Mouse (Mus musculus): Measurements from ENCODE around the gene Fbxo40. TPM values are rescaled to one million over a fixed set of nuclear protein-coding genes. Genes with fewer than 3 reads are reported as not detected.

The Fbxo40 gene
- total RNA-seq, 2 experiments from 2014 or later, result 173 to 190 TPM

DNA sequence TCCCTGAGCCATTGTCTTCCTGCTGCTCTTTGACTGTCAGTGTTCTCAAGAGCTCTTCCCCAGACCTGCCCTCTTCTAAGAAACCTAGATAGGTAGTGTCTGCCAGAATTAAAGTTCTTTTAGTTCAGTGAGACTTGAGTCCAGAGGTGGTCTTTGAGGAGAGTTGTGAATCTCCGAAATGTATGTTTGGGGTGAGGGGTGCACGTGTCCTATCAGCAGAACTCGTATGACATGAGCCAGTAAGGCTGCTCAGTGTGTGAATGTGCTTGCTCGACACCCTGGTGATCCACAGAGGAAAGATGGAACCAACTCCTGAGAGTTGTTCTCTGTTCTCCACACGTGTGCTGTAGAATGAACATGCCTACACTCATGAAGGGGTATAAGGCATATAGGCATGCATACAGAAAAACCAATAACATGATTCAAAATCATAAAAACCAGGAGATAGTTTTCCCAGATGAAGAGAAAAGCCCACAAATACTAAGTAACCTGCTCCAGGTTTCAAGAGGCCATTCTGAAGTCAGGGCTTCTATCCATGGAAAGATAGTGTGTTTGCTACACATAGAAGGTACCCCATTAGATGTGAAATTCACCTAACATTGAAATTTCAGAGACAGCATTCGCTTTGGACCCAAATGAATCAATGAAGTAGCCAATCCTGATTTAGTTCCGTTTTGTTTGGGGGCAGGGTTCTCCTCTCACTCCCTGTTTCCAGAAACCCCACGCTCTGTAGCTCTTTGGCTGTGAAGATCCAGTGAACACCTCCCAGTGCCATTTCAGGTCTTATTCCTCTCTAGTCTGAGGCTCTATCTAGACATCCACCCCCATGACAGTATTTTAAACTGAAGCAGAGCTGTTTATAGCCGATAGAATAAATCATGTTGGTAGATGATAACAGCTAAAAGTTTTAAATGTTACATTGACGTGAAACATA lies 63.5 kb downstream of the Fbxo40 start:
- intact Hi-C loops (cut with DNase I), result no loop called here
- no peak for DNase-seq (ENCODE audit: low spot score)

DNA sequence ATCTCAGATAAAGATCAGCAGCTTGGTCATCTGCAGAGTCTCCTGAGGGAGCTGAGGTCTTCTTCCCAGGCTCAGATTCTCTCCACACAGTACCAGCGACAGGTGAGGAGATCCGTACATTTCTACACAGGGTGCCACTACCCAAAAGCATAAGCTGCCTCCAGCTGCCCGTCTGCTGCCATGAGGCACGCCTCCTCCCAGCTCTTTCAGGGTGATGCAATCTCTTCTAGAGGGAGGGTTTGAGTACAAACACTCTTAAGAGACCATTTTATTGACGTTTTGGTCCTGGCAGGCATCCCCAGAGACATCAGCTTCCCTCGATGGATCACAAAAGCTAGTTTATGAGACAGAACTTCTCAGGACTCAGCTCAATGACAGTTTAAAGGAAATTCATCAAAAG lies 64.5 kb downstream of the Fbxo40 start:
- intact Hi-C loops (cut with DNase I), result no loop called here
- no peak for DNase-seq (ENCODE audit: low spot score)

DNA sequence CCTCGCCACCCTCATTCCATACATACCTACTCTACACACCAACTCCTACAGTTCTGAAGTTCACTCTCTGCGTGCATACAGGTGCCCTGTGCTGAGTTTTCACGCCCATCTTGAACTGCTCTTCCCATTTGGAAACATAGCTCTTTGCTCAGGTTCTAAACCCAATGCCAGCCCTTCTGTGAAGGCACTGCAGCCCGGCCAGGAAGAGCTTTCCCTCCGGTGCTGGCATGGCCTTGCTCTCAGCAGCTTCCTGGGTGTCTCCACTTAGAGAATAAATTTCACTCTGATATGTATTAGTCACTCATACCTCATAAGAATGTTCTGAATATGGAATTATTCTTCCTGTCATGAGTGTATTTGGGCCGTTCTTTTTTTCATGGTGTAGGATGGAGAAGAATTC lies 64.9 kb downstream of the Fbxo40 start:
- no peak for DNase-seq (ENCODE audit: low spot score)
- intact Hi-C loops (cut with DNase I), result no loop called here

DNA sequence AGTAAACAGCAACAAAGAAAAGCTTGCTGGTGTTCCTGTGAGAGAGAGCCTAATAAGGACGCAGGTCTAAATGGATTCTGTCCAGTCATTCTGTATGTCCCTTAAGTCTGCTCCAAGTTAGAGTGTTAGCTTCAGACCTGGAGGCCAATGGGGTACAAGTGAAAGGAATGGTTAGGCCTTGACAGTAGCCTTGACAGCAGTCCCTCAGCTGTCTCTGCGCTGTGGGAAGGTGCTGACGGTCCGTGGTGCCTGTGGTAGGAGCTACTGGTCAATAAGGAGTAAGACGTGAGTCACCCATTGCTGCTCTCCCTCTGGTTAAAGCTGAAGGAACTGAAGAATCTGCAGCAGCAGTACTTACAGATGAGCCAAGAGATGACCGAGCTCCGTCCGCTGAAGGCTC lies 66.0 kb downstream of the Fbxo40 start:
- intact Hi-C loops (cut with DNase I), result no loop called here
- DNase-seq (ENCODE audit: low spot score), result no peak

DNA sequence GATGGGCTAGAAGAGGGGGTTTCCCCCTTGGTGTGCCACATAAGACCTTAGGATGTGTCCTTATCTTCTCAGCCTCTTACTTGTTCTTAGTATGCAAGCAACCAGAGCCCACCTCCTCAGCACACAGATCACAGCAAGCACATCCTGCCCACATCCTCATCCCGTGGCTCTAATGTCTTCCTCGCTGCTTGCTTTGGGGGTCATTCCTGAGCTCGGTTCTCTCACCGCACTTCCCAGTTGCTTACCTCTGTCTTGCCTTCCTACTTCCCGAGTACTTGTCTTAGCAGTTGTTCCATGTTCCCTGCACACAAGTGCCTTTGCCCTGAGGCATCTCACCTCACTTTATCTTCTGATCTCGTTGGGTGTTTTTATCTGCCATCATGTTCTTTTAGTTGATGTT lies 68.3 kb downstream of the Fbxo40 start:
- intact Hi-C loops (cut with DNase I), result no loop called here

DNA sequence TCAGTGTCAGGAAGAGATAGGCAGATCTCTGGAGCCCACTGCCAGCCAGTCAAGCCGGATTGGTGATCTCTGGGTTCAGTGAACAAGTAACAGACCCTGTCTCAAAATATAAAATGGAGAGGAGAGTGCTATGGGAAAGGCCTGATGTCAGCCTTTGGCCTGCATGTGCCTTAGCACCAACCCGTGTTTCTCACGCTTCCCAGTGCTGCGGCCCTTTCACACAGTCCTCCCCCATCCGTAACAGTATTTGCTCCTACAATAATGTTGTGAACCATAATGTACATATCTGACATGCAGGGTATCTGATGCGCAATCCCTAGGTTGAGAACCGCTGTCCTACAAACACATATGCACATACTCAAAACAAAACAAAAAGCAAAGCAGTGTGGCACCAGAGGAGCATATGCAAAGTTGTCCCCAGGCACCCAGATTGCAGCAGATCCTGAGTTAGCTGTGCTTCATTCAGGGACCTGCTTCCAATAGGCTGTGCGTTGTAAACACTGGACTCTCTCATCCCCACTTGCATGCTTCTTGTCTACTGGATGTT lies 69.1 kb downstream of the Fbxo40 start:
- no peak for DNase-seq (ENCODE audit: low spot score)
- intact Hi-C loops (cut with DNase I), result no loop called here

More for the DNA sequence above, 68.3 kb downstream of the Fbxo40 start:
- DNase-seq (ENCODE audit: low spot score), result no peak

DNA sequence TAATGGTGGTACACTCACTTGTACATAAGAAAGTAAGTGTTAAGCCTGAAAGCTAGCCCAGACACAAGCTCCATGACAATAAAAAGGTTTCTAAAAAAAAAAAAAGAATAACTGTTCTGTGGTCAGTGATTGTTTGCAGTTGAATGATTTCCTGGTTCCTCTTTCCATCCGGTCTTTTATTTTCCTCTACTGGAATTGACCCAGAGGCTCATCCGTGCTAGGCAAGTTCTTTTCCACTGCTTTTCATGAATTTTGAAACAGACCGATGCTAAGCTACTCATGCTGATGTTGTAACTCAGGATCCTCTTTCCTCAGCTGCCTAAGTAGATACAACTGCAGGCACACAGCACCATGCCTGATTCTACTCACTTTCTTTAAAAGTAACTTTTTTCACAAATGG lies 69.9 kb downstream of the Fbxo40 start:
- DNase-seq (ENCODE audit: low spot score), result no peak
- intact Hi-C loops (cut with DNase I), result no loop called here

DNA sequence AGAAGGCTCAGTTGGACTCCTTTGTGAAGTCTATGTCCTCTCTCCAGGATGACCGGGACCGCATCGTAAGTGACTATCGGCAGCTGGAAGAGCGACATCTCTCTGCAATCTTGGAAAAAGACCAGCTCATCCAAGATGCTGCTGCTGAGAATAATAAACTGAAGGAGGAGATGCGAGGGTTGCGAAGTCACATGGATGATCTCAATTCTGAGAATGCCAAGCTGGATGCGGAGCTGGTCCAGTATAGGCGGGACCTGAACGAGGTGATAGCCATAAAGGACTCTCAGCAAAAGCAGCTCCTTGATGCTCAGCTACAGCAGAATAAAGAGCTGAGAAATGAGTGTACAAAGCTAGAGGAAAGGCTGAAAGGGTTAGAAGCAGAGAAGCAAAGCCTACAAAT lies 71.8 kb downstream of the Fbxo40 start:
- intact Hi-C loops (cut with DNase I), result no loop called here
- DNase-seq (ENCODE audit: low spot score), result no peak

DNA sequence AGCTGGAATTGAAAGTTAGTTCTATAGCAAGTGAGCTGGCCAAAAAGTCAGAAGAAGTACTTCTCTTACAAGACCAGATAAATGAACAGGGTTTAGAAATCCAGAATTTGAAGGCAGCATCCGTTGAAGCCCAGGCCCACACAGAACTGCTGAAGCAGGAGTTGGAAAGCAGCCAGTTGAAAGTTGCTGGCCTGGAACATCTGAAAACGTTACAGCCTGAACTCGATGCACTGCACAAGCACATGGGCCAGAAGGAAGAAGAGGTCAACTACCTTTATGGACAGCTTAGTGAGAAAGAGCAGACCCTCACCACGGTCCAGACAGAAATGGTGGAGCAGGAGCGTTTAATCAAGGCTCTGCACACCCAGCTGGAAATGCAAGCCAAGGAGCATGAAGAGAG lies 76.1 kb downstream of the Fbxo40 start:
- intact Hi-C loops (cut with DNase I), result no loop called here
- DNase-seq (ENCODE audit: low spot score), result no peak

Other genes starting within 250 kb of the Fbxo40 start
- gene Slc15a2, start 205.5 kb downstream of the Fbxo40 start, total RNA-seq (2021), result 1 to 10 TPM; 1.6 TPM
- 10 to 100 TPM; 13.3 to 13.4 TPM for gene Iqcb1, start 162.1 kb downstream of the Fbxo40 start, total RNA-seq (2021)
- gene Eaf2, start 115.5 kb downstream of the Fbxo40 start, total RNA-seq (2021), result under 1 TPM; 0.59 to 0.86 TPM
- gene Golgb1, start 115.3 kb downstream of the Fbxo40 start, total RNA-seq (2021), result 10 to 100 TPM; 37.9 to 43.5 TPM
- gene Hcls1, start 55.5 kb downstream of the Fbxo40 start, total RNA-seq (2021), result 1 to 10 TPM; 7.3 to 7.4 TPM
- 1 to 10 TPM; 1.9 to 2.2 TPM for gene Polq, start 21.3 kb upstream of the Fbxo40 start, total RNA-seq (2021)